Mouse (Mus musculus) limb, embryonic 13.5 days (tissue): ENCODE data around the gene Pigv. TPM values are rescaled to one million over a fixed set of nuclear protein-coding genes. Genes with fewer than 3 reads are reported as not detected.

Experiments used
- ATAC-seq: fragments of 200-750 bp; cut with Nextera tagmentation; 2 replicates; pipeline ENCODE4 v1.8.0; 2017; ENCODE audit warnings: low read depth, moderate number of reproducible peaks, moderate TSS enrichment; ENCODE audit not compliant: low FRiP score
- H3K27ac ChIP-seq: fragments of 300-500 bp; sonication (generic); 2 replicates; pipeline ENCODE4 v1.5.1; 2015; ENCODE audit warnings: inconsistent platforms, mild to moderate bottlenecking, moderate library complexity
- H3K27me3 ChIP-seq: fragments of 300-500 bp; sonication (generic); 2 replicates; pipeline ENCODE4 v1.6.1; 2015; ENCODE audit warnings: mild to moderate bottlenecking, inconsistent platforms
- H3K36me3 ChIP-seq: fragments of 300-500 bp; sonication (generic); 2 replicates; pipeline ENCODE4 v1.6.1; 2015; ENCODE audit warnings: inconsistent platforms, mild to moderate bottlenecking, moderate library complexity
- H3K4me1 ChIP-seq: fragments of 300-500 bp; sonication (generic); 2 replicates; pipeline ENCODE4 v1.6.1; 2015; ENCODE audit warnings: inconsistent platforms
- H3K4me2 ChIP-seq: fragments of 300-500 bp; sonication (generic); replicated peaks from 2 replicates; pipeline ENCODE4 v1.6.1; 2015; ENCODE audit warnings: inconsistent platforms, mild to moderate bottlenecking, moderate library complexity
- H3K4me3 ChIP-seq: fragments of 300-500 bp; sonication (generic); 2 replicates; pipeline ENCODE4 v1.5.1; 2015; ENCODE audit warnings: moderate library complexity, mild to moderate bottlenecking, inconsistent platforms
- H3K9ac ChIP-seq: fragments of 300-500 bp; sonication (generic); 2 replicates; pipeline ENCODE4 v1.6.1; 2015; ENCODE audit warnings: mild to moderate bottlenecking, inconsistent platforms
- H3K9me3 ChIP-seq: fragments of 300-500 bp; sonication (generic); 2 replicates; pipeline ENCODE4 v1.6.1; 2016; ENCODE audit warnings: inconsistent platforms
- WGBS: fragments of 180-500 bp; shearing (Covaris S2); methylation state at CpG from one replicate; pipeline ENCODE4 v1.1.7; 2015; 5-methylcytosine and 5-hydroxymethylcytosine counted together
- polyA plus RNA-seq: library from polyadenylated mRNA; unstranded; fragments of >200 nt; fragmentation: Nextera tagmentation; extraction: Ambion mirVana; gene quantifications from 2 replicates; pipeline ENCODE4 v1.2.1, GENCODE M21; 2015

The Pigv gene
- polyA plus RNA-seq, 1 experiment from 2014 or later = 17.1 TPM

DNA sequence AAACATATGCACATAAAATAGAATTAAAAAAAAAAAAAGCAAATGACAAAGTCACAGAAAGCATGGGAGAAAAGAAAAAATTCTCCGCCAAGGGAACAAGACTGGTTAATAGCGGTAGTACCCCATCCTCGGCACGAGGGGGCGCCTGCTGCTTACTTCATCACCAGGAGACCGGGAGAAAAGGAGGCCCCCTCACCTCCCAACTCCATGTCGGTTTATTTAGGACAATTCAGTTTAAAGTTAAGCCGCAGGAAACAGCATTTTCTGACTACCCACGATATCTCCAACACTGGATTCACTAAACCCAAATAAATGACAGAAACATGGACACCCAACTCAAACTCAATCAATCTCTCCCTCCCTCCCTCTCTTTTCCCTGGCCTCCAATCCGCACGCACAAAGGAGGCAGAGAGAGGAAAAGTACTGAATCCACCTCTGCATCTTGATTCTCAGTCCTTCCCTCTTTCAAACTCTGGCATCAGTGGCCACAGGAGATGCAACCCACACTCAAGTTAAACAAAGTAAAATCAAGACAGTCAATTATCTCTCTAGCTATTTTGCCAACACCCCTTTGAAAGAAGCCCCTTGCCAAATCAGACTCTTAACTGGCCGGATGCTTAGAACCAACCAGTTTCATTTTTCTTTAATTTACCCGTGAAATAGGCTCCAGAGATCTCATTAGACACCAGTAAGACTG lies 1.1 kb downstream of the Pigv start:
- no peak for ATAC-seq
- Histone ChIP-seq H3K27ac (peak overlapping the region; percentile 98), H3K9me3 (no peaks in the 10 kb centered on the region), H3K9ac (peak overlapping the region; percentile 88), H3K36me3 (peaks cover 13% of the 10 kb centered on the region), H3K4me1 (peaks cover 50% of the 10 kb centered on the region), H3K27me3 (no peaks in the 10 kb centered on the region), H3K4me3 (peak overlapping the region; percentile 63), H3K4me2 (peak overlapping the region; percentile 83)
- WGBS = 7% methylated on average over 13 of the region's 13 CpGs

DNA sequence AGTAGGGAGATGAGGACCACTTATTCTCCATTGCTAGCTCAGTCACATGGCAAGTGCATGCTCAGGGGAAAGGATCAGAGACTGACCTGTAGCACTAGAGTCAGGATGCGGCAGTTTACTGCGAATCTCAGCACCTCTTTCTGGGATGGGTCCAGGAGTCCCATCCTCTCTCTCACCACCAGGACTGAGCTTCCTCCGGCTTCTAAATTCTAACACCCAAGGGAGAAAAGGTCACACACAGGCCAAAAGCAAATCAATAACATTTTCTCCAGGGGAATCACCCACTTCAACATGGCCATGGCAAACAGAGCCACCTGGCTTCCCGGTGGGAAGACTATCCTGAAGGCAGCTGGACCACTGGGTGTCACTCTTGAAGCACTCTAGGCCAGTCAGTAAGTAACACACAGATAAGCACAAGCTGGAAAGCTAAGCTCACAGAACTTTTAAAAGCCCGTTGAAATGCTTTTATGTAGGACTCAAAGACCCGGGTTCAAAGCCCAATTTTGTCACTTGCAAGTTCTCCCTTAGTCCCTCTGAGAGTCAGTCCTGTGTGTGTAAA lies 2.7 kb downstream of the Pigv start:
- Histone ChIP-seq H3K27me3 (no peaks in the 10 kb centered on the region), H3K4me3 (no peak overlapping the region), H3K9me3 (no peaks in the 10 kb centered on the region), H3K9ac (peak overlapping the region; percentile 35; the same call in 1 of the 2 replicates), H3K27ac (no peak overlapping the region), H3K4me1 (peaks cover 46% of the 10 kb centered on the region), H3K36me3 (peaks cover 20% of the 10 kb centered on the region), H3K4me2 (peak overlapping the region; percentile 83; the same call in 1 of the 2 replicates)
- ATAC-seq = no peak
- 59% methylated on average over 6 of the region's 6 CpGs for WGBS

DNA sequence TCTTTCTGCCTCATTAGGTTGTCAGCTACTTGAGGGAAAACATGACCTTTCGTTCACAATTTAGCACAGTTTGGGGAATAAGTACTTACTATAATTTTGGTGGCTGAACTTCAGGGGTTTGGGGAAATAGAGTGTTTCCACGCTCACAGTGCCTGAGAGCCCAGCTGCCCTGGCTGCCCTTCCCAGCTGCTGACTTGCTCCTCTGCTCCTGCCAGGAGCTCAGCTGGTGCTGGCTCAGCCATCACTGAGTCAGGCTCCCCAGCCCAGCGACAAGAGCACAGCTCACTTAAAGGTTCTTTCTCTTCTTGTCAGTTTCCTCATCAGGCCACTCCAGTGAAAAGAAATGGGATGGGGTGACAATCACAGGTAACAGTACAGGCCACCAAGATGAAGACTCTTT lies 3.9 kb downstream of the Pigv start:
- no peak overlapping the region for H3K9ac ChIP-seq
- 81% methylated on average over 3 of the region's 3 CpGs for WGBS
- ATAC-seq = no peak
- H3K4me3 ChIP-seq = no peak overlapping the region
- no peaks in the 10 kb centered on the region for H3K9me3 ChIP-seq
- peaks cover 34% of the 10 kb centered on the region for H3K4me1 ChIP-seq
- no peak overlapping the region for H3K4me2 ChIP-seq
- no peak overlapping the region for H3K27ac ChIP-seq
- H3K36me3 ChIP-seq = peaks cover 29% of the 10 kb centered on the region
- no peaks in the 10 kb centered on the region for H3K27me3 ChIP-seq

DNA sequence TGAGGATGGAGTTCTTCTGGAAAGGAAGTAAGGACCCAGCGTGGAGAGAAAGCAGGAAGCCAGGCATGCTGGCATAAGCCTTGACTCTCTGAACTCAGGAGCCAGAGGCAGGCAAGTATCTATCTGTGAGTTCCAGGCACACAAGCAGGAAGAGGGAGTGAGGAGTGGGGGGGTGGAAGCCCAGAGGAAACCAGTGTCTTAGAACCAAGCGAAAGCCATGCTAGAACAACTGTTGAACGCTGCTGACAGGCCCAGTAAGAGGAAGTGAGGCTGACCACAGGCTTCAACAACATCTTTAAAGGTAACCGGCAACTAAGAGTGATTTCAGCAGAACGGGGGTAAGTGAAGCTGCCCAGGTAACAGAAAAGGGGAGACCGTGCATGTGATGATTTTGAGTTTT lies 6.2 kb downstream of the Pigv start:
- Histone ChIP-seq H3K27ac (no peak overlapping the region), H3K4me2 (no peak overlapping the region), H3K4me1 (peaks cover 28% of the 10 kb centered on the region), H3K36me3 (peaks cover 37% of the 10 kb centered on the region), H3K9me3 (no peaks in the 10 kb centered on the region), H3K4me3 (no peak overlapping the region), H3K27me3 (no peaks in the 10 kb centered on the region), H3K9ac (no peak overlapping the region)
- no peak for ATAC-seq
- 89% methylated on average over 6 of the region's 6 CpGs for WGBS

DNA sequence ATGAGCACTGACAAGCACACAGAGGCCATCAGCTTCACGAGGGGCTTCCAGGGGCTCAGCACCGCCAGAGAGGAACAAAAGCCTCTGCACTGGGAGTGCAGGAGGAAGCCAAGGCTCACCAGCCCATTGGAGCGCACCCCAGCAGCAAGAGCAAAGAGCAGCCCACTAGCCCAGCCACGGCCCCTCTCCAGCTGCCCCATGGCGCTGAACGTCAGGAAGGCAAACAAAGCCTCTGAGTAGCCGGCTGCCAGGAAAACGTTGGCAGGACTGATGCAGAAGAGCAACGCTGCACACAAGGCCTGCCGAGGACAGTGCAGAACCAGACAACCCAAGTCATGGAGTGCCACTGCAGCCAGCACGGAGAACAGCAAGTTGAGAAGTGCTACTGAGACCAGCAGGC lies 7.3 kb downstream of the Pigv start:
- no peak for ATAC-seq
- 56% methylated on average over 11 of the region's 11 CpGs for WGBS
- no peak overlapping the region for H3K4me3 ChIP-seq
- no peak overlapping the region for H3K4me2 ChIP-seq
- peaks cover 30% of the 10 kb centered on the region for H3K4me1 ChIP-seq
- no peaks in the 10 kb centered on the region for H3K27me3 ChIP-seq
- H3K9me3 ChIP-seq = no peaks in the 10 kb centered on the region
- H3K9ac ChIP-seq = peak overlapping the region; percentile 13; the same call in 1 of the 2 replicates
- peaks cover 37% of the 10 kb centered on the region for H3K36me3 ChIP-seq
- peak overlapping the region; percentile 28; the same call in 1 of the 2 replicates for H3K27ac ChIP-seq

DNA sequence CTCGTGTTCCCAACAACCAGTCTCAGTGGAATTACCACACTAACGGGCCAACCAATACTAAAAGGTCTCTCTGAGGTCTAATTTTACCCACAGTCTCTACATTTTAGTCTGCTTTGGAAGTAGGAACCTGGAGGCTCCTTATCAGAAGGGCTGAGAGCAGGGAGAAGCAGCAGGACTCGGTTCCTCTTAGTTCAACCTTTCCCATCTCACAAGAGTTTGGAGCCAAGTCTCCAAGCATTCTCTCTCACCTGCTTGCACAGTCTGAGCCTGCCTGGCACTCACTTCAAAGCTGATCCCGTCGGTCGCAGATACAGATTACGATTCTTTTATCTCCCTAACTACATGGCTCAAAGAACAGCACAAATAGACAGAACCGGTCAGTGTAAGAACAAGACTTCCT lies 9.5 kb downstream of the Pigv start:
- Histone ChIP-seq H3K27ac (no peak overlapping the region), H3K36me3 (peaks cover 31% of the 10 kb centered on the region), H3K9me3 (no peaks in the 10 kb centered on the region), H3K27me3 (no peaks in the 10 kb centered on the region), H3K4me3 (no peak overlapping the region), H3K4me2 (no peak overlapping the region), H3K9ac (no peak overlapping the region), H3K4me1 (peaks cover 46% of the 10 kb centered on the region)
- no peak for ATAC-seq
- 80% methylated on average over 8 of the region's 8 CpGs for WGBS

DNA sequence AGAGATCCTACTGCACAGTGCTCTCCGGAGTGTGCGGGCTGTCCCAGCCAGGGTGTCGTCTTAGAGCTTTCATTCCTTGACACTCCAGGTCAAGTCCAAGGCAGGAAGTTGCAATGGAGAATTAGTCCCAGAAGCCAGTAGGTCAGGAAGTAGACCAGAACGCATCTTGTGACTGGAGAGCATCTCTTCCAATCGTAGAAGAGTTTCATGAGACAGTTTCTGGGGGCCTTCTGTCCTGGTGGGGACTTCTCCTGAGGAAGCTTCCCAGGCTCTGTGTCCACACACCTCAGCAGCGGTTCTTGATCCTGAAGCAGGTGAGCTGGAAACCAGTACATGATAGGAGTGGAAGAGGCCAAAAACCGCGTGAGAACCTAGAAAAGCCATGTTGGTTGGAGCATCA lies 10.0 kb downstream of the Pigv start:
- no peak for ATAC-seq
- Histone ChIP-seq H3K27ac (no peak overlapping the region), H3K9me3 (no peaks in the 10 kb centered on the region), H3K9ac (no peak overlapping the region), H3K27me3 (no peaks in the 10 kb centered on the region), H3K4me3 (no peak overlapping the region), H3K36me3 (peaks cover 30% of the 10 kb centered on the region), H3K4me1 (peaks cover 50% of the 10 kb centered on the region), H3K4me2 (no peak overlapping the region)
- WGBS = 90% methylated on average over 8 of the region's 8 CpGs

DNA sequence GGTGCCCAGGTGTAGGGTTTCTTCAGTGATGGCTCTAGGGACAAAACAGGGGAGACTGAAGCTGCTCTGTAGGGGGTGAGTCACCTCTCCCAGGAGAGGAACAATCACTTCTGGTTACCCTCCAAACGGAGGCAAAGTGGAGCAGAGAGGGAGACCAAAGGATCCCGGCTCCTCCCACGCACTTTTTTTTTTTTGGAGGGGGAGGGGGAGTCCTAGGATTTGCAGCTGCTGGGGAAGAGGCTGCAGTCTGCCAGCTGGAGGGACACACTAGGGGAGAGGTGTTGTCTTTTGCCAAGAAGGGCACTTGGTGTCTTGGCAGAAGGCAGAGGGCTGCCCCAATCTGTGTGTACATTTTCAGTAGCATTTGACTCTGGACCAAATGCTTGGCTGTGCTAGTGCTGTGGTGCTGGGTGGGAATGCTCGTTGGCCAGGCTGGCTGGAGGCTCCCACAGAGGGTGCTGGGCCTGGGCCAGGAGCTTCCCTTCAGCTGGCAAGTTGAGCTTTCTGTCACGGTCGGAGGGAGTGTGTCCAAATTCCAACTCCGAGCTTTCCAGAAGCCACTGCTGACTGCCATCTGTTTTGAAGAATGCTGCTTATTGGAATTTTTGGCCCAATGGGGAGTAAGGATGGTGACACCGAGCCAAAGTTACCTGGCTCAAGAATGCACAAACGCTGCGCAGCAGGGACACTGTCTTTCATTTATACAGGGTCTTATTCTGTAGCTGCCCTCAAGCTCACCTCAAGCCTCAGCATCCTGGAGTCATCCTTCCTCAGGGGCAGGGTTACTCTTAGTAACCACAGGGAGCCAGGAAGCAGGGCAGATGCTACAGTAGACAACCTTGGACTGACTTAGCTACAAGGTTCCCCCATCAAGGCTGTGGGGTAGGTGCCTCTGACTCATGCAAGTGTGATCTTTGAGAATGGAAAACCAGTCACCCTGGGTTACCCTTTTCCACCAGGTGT lies 12.0 kb downstream of the Pigv start:
- peak; percentile 67 for ATAC-seq
- peaks cover 24% of the 10 kb centered on the region for H3K36me3 ChIP-seq
- peak overlapping the region; percentile 35 for H3K4me3 ChIP-seq
- no peaks in the 10 kb centered on the region for H3K27me3 ChIP-seq
- peak overlapping the region; percentile 61 for H3K4me2 ChIP-seq
- peak overlapping the region; percentile 92 for H3K27ac ChIP-seq
- H3K9me3 ChIP-seq = no peaks in the 10 kb centered on the region
- peak overlapping the region; percentile 50 for H3K9ac ChIP-seq
- H3K4me1 ChIP-seq = peaks cover 46% of the 10 kb centered on the region
- WGBS = 4% methylated on average over 10 of the region's 10 CpGs

DNA sequence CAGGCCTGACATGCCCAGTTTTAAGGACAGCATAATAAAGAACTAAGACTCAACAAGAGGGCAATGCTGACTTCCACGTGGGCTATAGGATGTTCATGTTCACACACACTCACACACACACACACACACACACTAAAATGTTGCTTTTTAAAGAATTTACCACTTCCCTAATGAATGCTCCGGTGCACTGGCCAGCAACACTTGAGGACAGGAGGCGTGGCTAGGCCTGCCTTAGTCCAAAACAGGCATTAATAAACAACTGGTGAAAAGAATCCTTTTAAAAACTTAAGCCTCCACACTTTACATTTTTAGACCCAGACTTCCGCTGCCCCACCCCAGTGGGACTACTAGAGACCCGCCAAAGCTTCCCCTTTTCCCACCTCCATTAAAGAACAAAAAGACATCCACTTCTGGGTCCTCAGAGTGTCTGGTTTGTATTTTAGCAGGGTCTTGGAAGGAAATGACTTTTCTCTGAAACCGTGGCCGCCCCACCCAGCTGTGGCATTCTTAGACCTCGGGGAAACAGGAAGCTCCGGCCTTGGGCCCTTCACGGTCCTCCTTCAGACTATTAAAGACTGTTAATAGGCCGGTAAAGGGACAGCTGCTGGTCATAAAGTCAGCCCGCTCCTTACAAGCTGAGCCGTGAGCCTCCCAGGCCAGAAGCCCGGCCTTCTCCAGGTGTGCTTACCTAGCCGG lies 12.8 kb downstream of the Pigv start:
- 1% methylated on average over 15 of the region's 15 CpGs for WGBS
- H3K36me3 ChIP-seq = peaks cover 16% of the 10 kb centered on the region
- H3K4me3 ChIP-seq = peak overlapping the region; percentile 35
- no peaks in the 10 kb centered on the region for H3K27me3 ChIP-seq
- peak overlapping the region; percentile 61 for H3K4me2 ChIP-seq
- no peaks in the 10 kb centered on the region for H3K9me3 ChIP-seq
- peak; percentile 34; the same call in 1 of the 2 replicates for ATAC-seq
- peaks cover 40% of the 10 kb centered on the region for H3K4me1 ChIP-seq
- H3K27ac ChIP-seq = peak overlapping the region; percentile 92
- peak overlapping the region; percentile 50 for H3K9ac ChIP-seq

DNA sequence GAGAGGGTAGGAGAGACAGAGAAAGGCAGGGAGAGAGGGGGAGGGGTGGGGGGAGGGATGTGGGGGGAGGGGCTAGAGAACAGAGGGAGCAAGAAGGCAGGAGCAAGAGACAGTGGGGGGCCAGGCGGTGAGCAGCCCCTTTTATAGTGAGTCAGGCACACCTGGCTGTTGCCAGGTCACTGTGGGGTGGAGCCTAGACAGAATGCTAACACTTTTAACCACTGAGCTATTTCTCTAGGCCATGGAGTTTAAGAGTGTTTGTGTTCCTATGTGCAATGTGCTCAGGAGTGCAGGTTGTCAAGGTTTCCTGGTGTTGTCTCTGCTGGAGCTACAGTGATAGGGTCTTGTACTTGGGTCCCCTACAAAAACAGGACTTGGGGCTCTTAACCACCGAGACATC lies 13.7 kb downstream of the Pigv start:
- no peak for ATAC-seq
- WGBS = 34% methylated on average over 2 of the region's 2 CpGs
- Histone ChIP-seq H3K9me3 (no peaks in the 10 kb centered on the region), H3K27ac (peak overlapping the region; percentile 92), H3K4me3 (no peak overlapping the region), H3K9ac (no peak overlapping the region; the same call in 1 of the 2 replicates), H3K27me3 (no peaks in the 10 kb centered on the region), H3K36me3 (peaks cover 10% of the 10 kb centered on the region), H3K4me1 (peaks cover 40% of the 10 kb centered on the region), H3K4me2 (peak overlapping the region; percentile 61)

DNA sequence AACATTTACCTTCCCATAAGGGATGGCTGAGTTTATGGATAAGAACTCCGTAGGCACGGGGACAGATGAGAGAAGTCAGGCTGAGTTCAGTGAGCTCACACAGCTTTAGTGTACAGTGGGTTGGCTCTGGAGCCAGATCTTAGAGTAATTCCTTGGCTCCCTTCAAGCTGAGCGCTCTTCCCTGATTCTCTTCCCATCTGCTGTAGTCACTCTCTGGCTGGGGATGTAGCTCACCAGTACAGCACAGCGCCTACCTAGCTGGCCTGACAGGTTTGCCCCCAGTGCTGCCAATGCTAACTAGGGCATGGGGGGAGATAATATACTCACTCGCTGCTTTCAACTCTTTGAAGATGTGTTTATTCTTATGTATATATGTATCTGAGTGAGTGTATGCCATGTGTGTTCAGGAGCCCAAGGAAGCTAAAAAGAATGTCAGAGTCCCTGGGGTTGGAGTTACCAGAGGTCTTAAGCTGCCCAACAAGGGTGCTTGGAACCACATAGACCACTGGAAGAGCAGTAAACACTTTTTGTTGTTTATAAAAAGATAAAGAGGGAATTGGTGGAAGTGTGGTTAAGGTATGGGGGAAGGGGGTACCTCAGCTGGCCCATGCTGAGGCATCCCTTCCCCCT lies 14.5 kb downstream of the Pigv start:
- no peak overlapping the region for H3K27ac ChIP-seq
- peaks cover 40% of the 10 kb centered on the region for H3K4me1 ChIP-seq
- WGBS = 64% methylated on average over 5 of the region's 5 CpGs
- ATAC-seq = no peak
- peaks cover 8% of the 10 kb centered on the region for H3K36me3 ChIP-seq
- H3K4me2 ChIP-seq = no peak overlapping the region
- no peaks in the 10 kb centered on the region for H3K9me3 ChIP-seq
- H3K9ac ChIP-seq = no peak overlapping the region
- no peak overlapping the region for H3K4me3 ChIP-seq
- H3K27me3 ChIP-seq = no peaks in the 10 kb centered on the region
